Mouse (Mus musculus): ENCODE measurements around the gene Gmpr2.

- TF ChIP-seq CTCF (IDR thresholded peaks at IDR 0.05; ENCODE audit: insufficient read depth, low read depth, low read length) (peak; percentile 86), POLR2A (IDR thresholded peaks at IDR 0.05; ENCODE audit: insufficient read depth, low read depth, low read length) (no peak)
Observed at GRCm38 (mm10) chr14:55681160-55682117, 9.7 kb downstream of the Gmpr2 start, which contains the start of gene Tinf2.
